Mouse (Mus musculus) bone marrow, adult 2 months (tissue): Measurements from ENCODE around the gene 3110082I17Rik.

ENCODE experiments used
- CTCF ChIP-seq: fragments of 200-500 bp; IDR thresholded peaks from 2 replicates; pipeline ENCODE4 v1.5.1; 2011; ENCODE audit warnings: low read length, control low read depth; ENCODE audit not compliant: control insufficient read depth, insufficient read depth
- POLR2A ChIP-seq: fragments of 200-500 bp; IDR thresholded peaks from 2 replicates; pipeline ENCODE4 v1.6.1; 2011; ENCODE audit warnings: low read depth, mild to moderate bottlenecking, control low read depth, low read length, borderline replicate concordance; ENCODE audit not compliant: control insufficient read depth

DNA sequence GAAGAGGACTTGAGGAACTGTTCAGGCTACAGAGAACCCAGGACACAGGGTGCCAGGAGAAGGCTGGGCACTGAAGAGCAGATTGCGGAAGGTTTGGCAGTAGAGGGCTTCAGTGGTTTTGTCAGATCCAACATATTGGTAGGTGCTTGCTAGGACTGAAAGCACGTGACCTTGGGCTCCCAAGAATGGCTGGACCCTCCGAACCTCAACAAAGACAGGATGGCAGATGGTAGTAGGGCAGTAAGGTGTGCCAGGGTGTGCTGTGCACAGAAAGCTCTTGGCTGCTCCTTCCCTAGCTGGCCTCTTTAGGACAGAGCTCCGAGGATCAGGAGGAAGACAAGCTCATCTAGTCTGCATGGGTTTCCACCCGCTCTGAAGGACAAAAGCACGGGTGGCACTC lies 49.2 kb downstream of the 3110082I17Rik start:
- TF ChIP-seq CTCF (no peak), POLR2A (no peak)
